Mouse (Mus musculus): Measurements from ENCODE around the gene Il33. TPM values are rescaled to one million over a fixed set of nuclear protein-coding genes. Genes with fewer than 3 reads are reported as not detected.
A peak's percentile ranks its signal among the peaks of the same experiment; 100 is the strongest.
"Not testable (repeated sequence)": the region's sequence is repeated elsewhere in the genome, so short reads cannot be mapped to it uniquely, and the experiment has no call there.

Gene Il33
- polyA plus RNA-seq, 1 experiment: not detected

GRCm38 (mm10) chr19:29926101-29926755, 1.3 kb downstream of the Il33 start:
- TF ChIP-seq POLR2A (IDR thresholded peaks at IDR 0.05; ENCODE audit: borderline replicate concordance, low read depth, low read length): no peak
- TF ChIP-seq CTCF (IDR thresholded peaks at IDR 0.05; ENCODE audit: low read depth, low read length): no peak
- H3K4me1 ChIP-seq (ENCODE audit: control insufficient read depth, insufficient read depth, low read length): peaks cover 3% of the 10 kb centered on the region; the same call in 1 of the 2 replicates
- H3K4me3 ChIP-seq (ENCODE audit: insufficient read depth, low read length): no peak overlapping the region
- no peak overlapping the region for H3K27ac ChIP-seq (ENCODE audit: insufficient read depth, low read depth, low read length)

GRCm38 (mm10) chr19:29930296-29930695, 5.4 kb downstream of the Il33 start:
- TF ChIP-seq POLR2A (IDR thresholded peaks at IDR 0.05; ENCODE audit: borderline replicate concordance, low read depth, low read length) (no peak), CTCF (IDR thresholded peaks at IDR 0.05; ENCODE audit: low read depth, low read length) (no peak)
- Histone ChIP-seq H3K4me3 (ENCODE audit: insufficient read depth, low read length) (no peak overlapping the region), H3K27ac (ENCODE audit: insufficient read depth, low read depth, low read length) (no peak overlapping the region), H3K4me1 (ENCODE audit: control insufficient read depth, insufficient read depth, low read length) (no peaks in the 10 kb centered on the region)

GRCm38 (mm10) chr19:29937445-29937844, 12.5 kb downstream of the Il33 start:
- Histone ChIP-seq H3K4me3 (ENCODE audit: insufficient read depth, low read length) (no peak overlapping the region), H3K27ac (ENCODE audit: insufficient read depth, low read depth, low read length) (no peak overlapping the region), H3K4me1 (ENCODE audit: control insufficient read depth, insufficient read depth, low read length) (peaks cover 6% of the 10 kb centered on the region)
- TF ChIP-seq POLR2A (IDR thresholded peaks at IDR 0.05; ENCODE audit: borderline replicate concordance, low read depth, low read length) (no peak), CTCF (IDR thresholded peaks at IDR 0.05; ENCODE audit: low read depth, low read length) (no peak)

GRCm38 (mm10) chr19:29940239-29940638, 15.3 kb downstream of the Il33 start:
- peak overlapping the region; percentile 21 for H3K4me3 ChIP-seq (ENCODE audit: insufficient read depth, low read length)
- TF ChIP-seq CTCF (IDR thresholded peaks at IDR 0.05; ENCODE audit: low read depth, low read length) (no peak), POLR2A (IDR thresholded peaks at IDR 0.05; ENCODE audit: borderline replicate concordance, low read depth, low read length) (no peak)
- peaks cover 6% of the 10 kb centered on the region for H3K4me1 ChIP-seq (ENCODE audit: control insufficient read depth, insufficient read depth, low read length)
- no peak overlapping the region for H3K27ac ChIP-seq (ENCODE audit: insufficient read depth, low read depth, low read length)

GRCm38 (mm10) chr19:29941208-29941607, 16.3 kb downstream of the Il33 start:
- peaks cover 6% of the 10 kb centered on the region for H3K4me1 ChIP-seq (ENCODE audit: control insufficient read depth, insufficient read depth, low read length)
- no peak overlapping the region for H3K27ac ChIP-seq (ENCODE audit: insufficient read depth, low read depth, low read length)
- TF ChIP-seq POLR2A (IDR thresholded peaks at IDR 0.05; ENCODE audit: borderline replicate concordance, low read depth, low read length): no peak
- no peak for TF ChIP-seq CTCF (IDR thresholded peaks at IDR 0.05; ENCODE audit: low read depth, low read length)
- no peak overlapping the region for H3K4me3 ChIP-seq (ENCODE audit: insufficient read depth, low read length)

GRCm38 (mm10) chr19:29942358-29942757, 17.4 kb downstream of the Il33 start:
- H3K4me3 ChIP-seq (ENCODE audit: insufficient read depth, low read length): no peak overlapping the region
- no peak for TF ChIP-seq POLR2A (IDR thresholded peaks at IDR 0.05; ENCODE audit: borderline replicate concordance, low read depth, low read length)
- no peak for TF ChIP-seq CTCF (IDR thresholded peaks at IDR 0.05; ENCODE audit: low read depth, low read length)
- H3K4me1 ChIP-seq (ENCODE audit: control insufficient read depth, insufficient read depth, low read length): peaks cover 6% of the 10 kb centered on the region
- H3K27ac ChIP-seq (ENCODE audit: insufficient read depth, low read depth, low read length): no peak overlapping the region

GRCm38 (mm10) chr19:29944426-29944825, 19.5 kb downstream of the Il33 start:
- TF ChIP-seq POLR2A (IDR thresholded peaks at IDR 0.05; ENCODE audit: borderline replicate concordance, low read depth, low read length) (no peak), CTCF (IDR thresholded peaks at IDR 0.05; ENCODE audit: low read depth, low read length) (no peak)
- no peak overlapping the region for H3K27ac ChIP-seq (ENCODE audit: insufficient read depth, low read depth, low read length)
- no peak overlapping the region for H3K4me3 ChIP-seq (ENCODE audit: insufficient read depth, low read length)
- peaks cover 9% of the 10 kb centered on the region for H3K4me1 ChIP-seq (ENCODE audit: control insufficient read depth, insufficient read depth, low read length)

GRCm38 (mm10) chr19:29944935-29945334, 20.0 kb downstream of the Il33 start:
- not testable (repeated sequence) for H3K4me1 ChIP-seq (ENCODE audit: control insufficient read depth, insufficient read depth, low read length); H3K27ac ChIP-seq (ENCODE audit: insufficient read depth, low read depth, low read length); H3K4me3 ChIP-seq (ENCODE audit: insufficient read depth, low read length)

GRCm38 (mm10) chr19:29945557-29946422, 20.9 kb downstream of the Il33 start:
- H3K27ac ChIP-seq (ENCODE audit: insufficient read depth, low read depth, low read length): no peak overlapping the region
- peaks cover 4% of the 10 kb centered on the region for H3K4me1 ChIP-seq (ENCODE audit: control insufficient read depth, insufficient read depth, low read length)
- H3K4me3 ChIP-seq (ENCODE audit: insufficient read depth, low read length): no peak overlapping the region
- no peak for TF ChIP-seq POLR2A (IDR thresholded peaks at IDR 0.05; ENCODE audit: borderline replicate concordance, low read depth, low read length)
- no peak for TF ChIP-seq CTCF (IDR thresholded peaks at IDR 0.05; ENCODE audit: low read depth, low read length)

- no peak overlapping the region for H3K4me3 ChIP-seq (ENCODE audit: insufficient read depth, low read length)
- TF ChIP-seq CTCF (IDR thresholded peaks at IDR 0.05; ENCODE audit: low read depth, low read length): no peak
- H3K4me1 ChIP-seq (ENCODE audit: control insufficient read depth, insufficient read depth, low read length): peaks cover 4% of the 10 kb centered on the region
- no peak overlapping the region for H3K27ac ChIP-seq (ENCODE audit: insufficient read depth, low read depth, low read length)
These were observed 21.5 kb downstream of the Il33 start for GRCm38 (mm10) chr19:29946423-29946716.

Data from bone marrow macrophage, adult 2 months (primary cell).